Mouse (Mus musculus) macrophage (primary cell): Measurements from ENCODE around the gene Smchd1. TPM values are rescaled to one million over a fixed set of nuclear protein-coding genes. Genes with fewer than 3 reads are reported as not detected.

Source experiments
- polyA plus RNA-seq: library from polyadenylated mRNA; stranded (reverse); fragments of 250-400 nt; gene quantifications from 3 replicates; pipeline ENCODE4 v1.2.4, GENCODE M21; 2018; ENCODE audit warnings: inconsistent platforms

Gene Smchd1
- polyA plus RNA-seq, 1 experiment from 2014 or later, result 34.4 TPM

Other genes with a start within 250 kb of the Smchd1 start
- gene Emilin2, start 163.4 kb downstream of the Smchd1 start, polyA plus RNA-seq, result 41.3 to 106 TPM (median 76.2 TPM) in 3 replicates
- 0.13 TPM in 1 of 3 replicates, not detected in the others for gene Gm4707, start 15.4 kb downstream of the Smchd1 start, polyA plus RNA-seq
- 2.0 to 12.0 TPM (median 10.6 TPM) in 3 replicates for gene Ndc80, start 51.5 kb upstream of the Smchd1 start, polyA plus RNA-seq
- 0.16 TPM in 1 of 3 replicates, not detected in the others for gene Spdya, start 76.7 kb upstream of the Smchd1 start, polyA plus RNA-seq
- 27.6 to 77.2 TPM (median 53.6 TPM) in 3 replicates for gene Wdr43, start 140.6 kb upstream of the Smchd1 start, polyA plus RNA-seq
- not detected in 3 replicates for gene Togaram2, start 197.9 kb upstream of the Smchd1 start, polyA plus RNA-seq